Mouse (Mus musculus): ENCODE data around the gene Chrna3.

DNA sequence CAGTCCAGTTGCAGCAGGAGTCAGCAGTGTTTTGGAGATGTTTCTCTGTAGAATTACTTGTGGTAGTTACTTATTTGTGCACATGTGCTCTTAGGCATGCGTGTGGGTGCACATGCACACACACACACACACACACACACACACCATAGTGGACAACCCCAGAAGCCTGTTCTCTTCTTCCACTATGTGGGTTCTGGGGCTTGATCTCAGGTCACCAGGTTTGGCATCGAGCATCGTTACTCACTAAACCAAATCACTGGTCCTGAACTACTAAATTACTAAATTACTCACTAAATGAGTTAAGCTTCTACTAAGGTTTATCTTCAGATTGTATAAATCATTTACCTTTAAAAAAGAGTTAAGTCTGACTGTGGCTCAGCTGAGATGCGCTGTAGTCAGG is 31.7 kb upstream of the Chrna3 start:
- no peak for TF ChIP-seq CTCF (IDR thresholded peaks at IDR 0.05; ENCODE audit: low read depth, low read length)
- TF ChIP-seq GATA1 (IDR thresholded peaks at IDR 0.05; ENCODE audit: borderline replicate concordance, low read length) = no peak
- TF ChIP-seq TAL1 (conservative IDR thresholded peaks at IDR 0.05; ENCODE audit: low read depth, low read length) = no peak
- no peak for TF ChIP-seq GATA2 (IDR thresholded peaks at IDR 0.05; ENCODE audit: borderline replicate concordance, low read depth, low read length)
